Mouse (Mus musculus) CH12.LX (cell line): ENCODE results near the gene Jmjd1c. TPM values are rescaled to one million over a fixed set of nuclear protein-coding genes. Genes with fewer than 3 reads are reported as not detected.
A peak's percentile ranks its signal among the peaks of the same experiment; 100 is the strongest.

Experiments used
- DNase-seq: peaks from one replicate; pipeline ENCODE4 v3.0.0-alpha.2; 2013; ENCODE audit errors: extremely low read depth
- H3K27ac ChIP-seq: 2 replicates; pipeline ENCODE4 v1.5.1; 2012; ENCODE audit warnings: low read depth, mild to moderate bottlenecking, control low read depth, moderate library complexity; ENCODE audit not compliant: insufficient read depth
- H3K27me3 ChIP-seq: replicated peaks from 2 replicates; pipeline ENCODE3; 2012; ENCODE audit warnings: inconsistent platforms
- H3K36me3 ChIP-seq, 2 experiments: replicated peaks in 1 of 2; 2 replicates each; pipeline versions ENCODE3 to v1.6.1; 2012; ENCODE audit warnings: inconsistent platforms in 1 of 2, low read length in 1 of 2, mild to moderate bottlenecking in 1 of 2, mixed read lengths in 1 of 2, moderate library complexity in 1 of 2; ENCODE audit not compliant: control insufficient read depth in 1 of 2, insufficient read depth in 1 of 2
- H3K4me1 ChIP-seq, 2 experiments: 2 replicates each; pipeline ENCODE4 v1.6.1; 2012; ENCODE audit warnings: inconsistent platforms in 1 of 2, moderate library complexity in 1 of 2; ENCODE audit not compliant: insufficient read depth in 2 of 2, control insufficient read depth in 1 of 2
- H3K4me2 ChIP-seq: 2 replicates; pipeline ENCODE4 v1.6.1; 2012; ENCODE audit warnings: low read depth, mild to moderate bottlenecking, control low read depth; ENCODE audit not compliant: poor library complexity, insufficient read depth, severe bottlenecking
- H3K4me3 ChIP-seq, 3 experiments: fragments of 150-350 bp in 1 of 3; sonication (generic) in 1 of 3; replicated peaks in 1 of 3; 2 replicates each; pipeline versions ENCODE3 to v1.5.1; 2011 to 2012; ENCODE audit warnings: low read depth in 2 of 3, low read length in 2 of 3, mild to moderate bottlenecking in 2 of 3, moderate library complexity in 2 of 3, control low read depth in 1 of 3, improper control_type of control experiment in 1 of 3, inconsistent platforms in 1 of 3, mixed read lengths in 1 of 3; ENCODE audit not compliant: poor library complexity in 1 of 3
- H3K79me2 ChIP-seq: replicated peaks from 2 replicates; pipeline ENCODE4 v1.6.1; 2012; ENCODE audit warnings: mild to moderate bottlenecking, moderate library complexity; ENCODE audit not compliant: control insufficient read depth, poor library complexity, insufficient read depth, severe bottlenecking; ENCODE audit errors: extremely low read depth
- H3K9ac ChIP-seq: 2 replicates; pipeline ENCODE4 v1.6.1; 2012; ENCODE audit warnings: low read depth, mild to moderate bottlenecking, control low read depth, moderate library complexity; ENCODE audit not compliant: insufficient read depth
- H3K9me3 ChIP-seq: replicated peaks from 2 replicates; pipeline ENCODE3; 2012; ENCODE audit warnings: low read length, inconsistent platforms, mixed read lengths
- CTCF ChIP-seq, 2 experiments: IDR thresholded peaks in 1 of 2; conservative IDR thresholded peaks in 1 of 2; 2 replicates each; pipeline ENCODE4 v1.5.1; 2011 to 2012; ENCODE audit warnings: low read depth in 2 of 2, low read length in 2 of 2, improper control_type of control experiment in 1 of 2, inconsistent platforms in 1 of 2, mild to moderate bottlenecking in 1 of 2, moderate library complexity in 1 of 2
- E2F4 ChIP-seq: IDR thresholded peaks from 2 replicates; pipeline ENCODE4 v1.6.1; 2011; ENCODE audit warnings: low read depth, low read length, improper control_type of control experiment; ENCODE audit not compliant: insufficient replicate concordance
- EP300 ChIP-seq: IDR thresholded peaks from 2 replicates; pipeline ENCODE4 v1.6.1; 2011; ENCODE audit warnings: low read length, improper control_type of control experiment
- ETS1 ChIP-seq: conservative IDR thresholded peaks from 2 replicates; pipeline ENCODE4 v1.6.1; 2012; ENCODE audit warnings: low read depth, mild to moderate bottlenecking, inconsistent platforms, low read length, improper control_type of control experiment, moderate library complexity
- GABPA ChIP-seq: IDR thresholded peaks from 2 replicates; pipeline ENCODE4 v1.6.1; 2012; ENCODE audit warnings: low read depth, low read length, improper control_type of control experiment, inconsistent platforms; ENCODE audit not compliant: insufficient replicate concordance
- JUN ChIP-seq: IDR thresholded peaks from 2 replicates; pipeline ENCODE4 v1.6.1; 2011; ENCODE audit warnings: low read depth, mild to moderate bottlenecking, low read length, improper control_type of control experiment, moderate library complexity; ENCODE audit not compliant: insufficient read depth
- KAT2A ChIP-seq: IDR thresholded peaks from 2 replicates; pipeline ENCODE4 v1.6.1; 2012; ENCODE audit warnings: low read length, improper control_type of control experiment, inconsistent platforms; ENCODE audit not compliant: insufficient replicate concordance
- MAZ ChIP-seq: IDR thresholded peaks from 2 replicates; pipeline ENCODE4 v1.6.1; 2012; ENCODE audit warnings: low read depth, mild to moderate bottlenecking, inconsistent platforms, low read length, improper control_type of control experiment, moderate library complexity
- MEF2A ChIP-seq: IDR thresholded peaks from 2 replicates; pipeline ENCODE4 v1.6.1; 2014; ENCODE audit warnings: low read depth, mild to moderate bottlenecking, inconsistent platforms, low read length, improper control_type of control experiment, borderline replicate concordance
- PAX5 ChIP-seq: IDR thresholded peaks from 2 replicates; pipeline ENCODE4 v1.6.1; 2012; ENCODE audit warnings: low read length, inconsistent platforms, mixed read lengths
- RCOR1 ChIP-seq: conservative IDR thresholded peaks from 2 replicates; pipeline ENCODE4 v1.6.1; 2012; ENCODE audit warnings: low read depth, mild to moderate bottlenecking, inconsistent platforms, low read length, improper control_type of control experiment
- SIN3A ChIP-seq: IDR thresholded peaks from 2 replicates; pipeline ENCODE4 v1.6.1; 2012; ENCODE audit warnings: low read length, improper control_type of control experiment, inconsistent platforms
- ZKSCAN1 ChIP-seq: IDR thresholded peaks from 2 replicates; pipeline ENCODE4 v1.6.1; 2012; ENCODE audit warnings: low read depth, inconsistent platforms, low read length, improper control_type of control experiment, borderline replicate concordance
- dilution Hi-C: fragments of 300-500 bp; cut with MboI; formaldehyde crosslinking; loops from 2 replicates; pipeline ENCODE4 v1.14.3; 2020; ENCODE audit warnings: low sequenced_read_pairs; ENCODE audit not compliant: extremely low pct_unique_long_range_greater_than_20kb, extremely low pct_ligation_motif_present
- in situ Hi-C: fragments of 300-500 bp; cut with MboI; formaldehyde crosslinking; loops from 3 replicates; pipeline ENCODE4 v1.14.3; 2019; ENCODE audit warnings: low sequenced_read_pairs, low pct_ligation_motif_present, low pct_unique_long_range_greater_than_20kb, mixed read lengths
- polyA plus RNA-seq: library from polyadenylated mRNA; unstranded; fragments of >175 nt; gene quantifications from 2 replicates; pipeline ENCODE4 v1.2.1, GENCODE M21; 2012; ENCODE audit warnings: low read depth; ENCODE audit not compliant: insufficient read length
- total RNA-seq, 2 experiments: library from RNA; depleted of rRNA; stranded (reverse); fragments of 300-350 nt in 1 of 2; fragments of >200 nt in 1 of 2; gene quantifications; 2 replicates each; pipeline ENCODE4 v1.2.3; 2012 to 2014

Jmjd1c gene
- total and polyA plus RNA-seq, 3 experiments, result 41.2 to 50.1 (median 41.6) TPM

- Histone ChIP-seq H3K9ac (peak overlapping the region; percentile 62), H3K79me2 (peaks cover 93% of the 10 kb centered on the region), H3K27me3 (no peaks in the 10 kb centered on the region), H3K4me2 (peak overlapping the region; percentile 68), H3K36me3 (peaks cover 3 to 41% of the 10 kb centered on the region in 2 experiments), H3K4me3 (no peak overlapping the region), H3K4me1 (peaks cover 20 to 83% of the 10 kb centered on the region in 2 experiments), H3K27ac (peak overlapping the region; percentile 97), H3K9me3 (no peaks in the 10 kb centered on the region)
- TF ChIP-seq KAT2A, result no peak
- TF ChIP-seq ETS1, result peak; percentile 26; the same call in 1 of the 2 replicates
- TF ChIP-seq EP300, result no peak
- TF ChIP-seq MEF2A, result peak; percentile 64; the same call in 1 of the 2 replicates
- TF ChIP-seq JUN, result no peak
- no peak for DNase-seq
- dilution Hi-C loops (no loop called here), in situ Hi-C loops (no loop called here)
Measured at GRCm38 (mm10) chr10:67115115-67115514, 19.2 kb downstream of the Jmjd1c start.

- peaks cover 94% of the 10 kb centered on the region for H3K79me2 ChIP-seq
- H3K9ac ChIP-seq, result peak overlapping the region; percentile 62
- TF ChIP-seq CTCF (conservative IDR thresholded peaks at IDR 0.05 in 1 of 2, IDR thresholded peaks at IDR 0.05 in 1 of 2; ENCODE audit: low read depth in 2 of 2, low read length in 2 of 2) (no peak), GABPA (no peak), JUN (no peak), SIN3A (no peak)
- H3K4me3 ChIP-seq, result peak overlapping the region in 1 of 3 experiments; percentile 32
- H3K27ac ChIP-seq, result peak overlapping the region; percentile 97
- no peaks in the 10 kb centered on the region for H3K27me3 ChIP-seq
- H3K4me1 ChIP-seq, result peaks cover 22 to 85% of the 10 kb centered on the region in 2 experiments
- in situ Hi-C loops (no loop called here), dilution Hi-C loops (no loop called here)
- no peaks in the 10 kb centered on the region for H3K9me3 ChIP-seq
- no peak for DNase-seq
- peak overlapping the region; percentile 68 for H3K4me2 ChIP-seq
- H3K36me3 ChIP-seq, result peaks cover 3 to 38% of the 10 kb centered on the region in 2 experiments
Measured at GRCm38 (mm10) chr10:67115666-67116091, 19.8 kb downstream of the Jmjd1c start.

DNA sequence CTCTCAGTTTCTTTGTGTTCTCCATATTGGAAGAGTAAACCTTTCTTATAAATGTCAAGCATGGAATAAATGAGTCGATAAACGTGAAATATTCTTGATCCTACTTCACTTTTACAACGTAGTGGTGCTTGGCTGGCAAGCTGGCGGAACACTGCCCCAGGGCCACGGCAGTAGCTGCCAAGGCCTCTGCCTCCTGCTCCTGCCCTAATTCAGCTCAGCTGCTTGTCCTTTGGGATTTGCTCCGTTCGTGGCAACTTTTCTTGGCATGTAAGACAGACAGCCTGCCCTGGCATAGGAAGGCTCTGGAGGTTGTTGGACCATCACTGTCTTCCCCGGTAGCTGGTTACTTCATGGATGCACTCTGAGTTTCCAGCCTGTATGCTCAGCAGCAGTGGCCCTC lies 20.3 kb downstream of the Jmjd1c start:
- DNase-seq, result no peak
- Histone ChIP-seq H3K36me3 (peaks cover 3 to 34% of the 10 kb centered on the region in 2 experiments), H3K4me3 (peak overlapping the region in 1 of 3 experiments; percentile 18), H3K27ac (peak overlapping the region; percentile 90), H3K9me3 (no peaks in the 10 kb centered on the region), H3K4me1 (peaks cover 22 to 85% of the 10 kb centered on the region in 2 experiments), H3K4me2 (peak overlapping the region; percentile 68; the same call in 1 of the 2 replicates), H3K27me3 (no peaks in the 10 kb centered on the region), H3K9ac (peak overlapping the region; percentile 62), H3K79me2 (peaks cover 91% of the 10 kb centered on the region)
- TF ChIP-seq RCOR1 (no peak), E2F4 (no peak), PAX5 (no peak), ZKSCAN1 (no peak), JUN (no peak), MAZ (no peak)
- in situ Hi-C loops, result no loop called here
- dilution Hi-C loops, result no loop called here
